Mouse (Mus musculus) forebrain, embryonic 15.5 days (tissue): Measurements from ENCODE around the gene Il31ra. TPM values are rescaled to one million over a fixed set of nuclear protein-coding genes. Genes with fewer than 3 reads are reported as not detected.
"Not testable (repeated sequence)": the region's sequence is repeated elsewhere in the genome, so short reads cannot be mapped to it uniquely, and the experiment has no call there.

Experiments used
- ATAC-seq: fragments of 200-750 bp; cut with Nextera tagmentation; replicated peaks from 2 replicates; pipeline ENCODE4 v1.8.0; 2017; ENCODE audit warnings: mild to moderate bottlenecking, moderate TSS enrichment, moderate library complexity
- H3K27ac ChIP-seq: fragments of 300-500 bp; sonication (generic); replicated peaks from 2 replicates; pipeline ENCODE4 v1.5.1; 2015; ENCODE audit warnings: mild to moderate bottlenecking, inconsistent platforms
- H3K27me3 ChIP-seq: fragments of 300-500 bp; sonication (generic); 2 replicates; pipeline ENCODE4 v1.6.1; 2015; ENCODE audit warnings: inconsistent platforms
- H3K36me3 ChIP-seq: fragments of 300-500 bp; sonication (generic); 2 replicates; pipeline ENCODE4 v1.6.1; 2015; ENCODE audit warnings: mild to moderate bottlenecking, inconsistent platforms
- H3K4me1 ChIP-seq: fragments of 300-500 bp; sonication (generic); 2 replicates; pipeline ENCODE4 v1.6.1; 2015; ENCODE audit warnings: inconsistent platforms
- H3K4me2 ChIP-seq: fragments of 300-500 bp; sonication (generic); replicated peaks from 2 replicates; pipeline ENCODE4 v1.6.1; 2015; ENCODE audit warnings: mild to moderate bottlenecking, inconsistent platforms
- H3K4me3 ChIP-seq: fragments of 300-500 bp; sonication (generic); 2 replicates; pipeline ENCODE4 v1.5.1; 2015; ENCODE audit warnings: mild to moderate bottlenecking, inconsistent platforms
- H3K9ac ChIP-seq: fragments of 300-500 bp; sonication (generic); replicated peaks from 2 replicates; pipeline ENCODE4 v1.6.1; 2015; ENCODE audit warnings: mild to moderate bottlenecking, inconsistent platforms
- H3K9me3 ChIP-seq: fragments of 300-500 bp; sonication (generic); 2 replicates; pipeline ENCODE4 v1.6.1; 2016; ENCODE audit warnings: inconsistent platforms
- WGBS: fragments of 180-500 bp; shearing (Covaris S2); methylation state at CpG from one replicate; pipeline ENCODE4 v1.1.7; 2015; ENCODE audit warnings: mixed read lengths; 5-methylcytosine and 5-hydroxymethylcytosine counted together
- polyA plus RNA-seq: library from polyadenylated mRNA; unstranded; fragments of >200 nt; fragmentation: Nextera tagmentation; extraction: Ambion mirVana; gene quantifications from 2 replicates; pipeline ENCODE4 v1.2.1, GENCODE M21; 2015

Gene Il31ra
- polyA plus RNA-seq, 1 experiment from 2014 or later = 0.19 TPM

DNA sequence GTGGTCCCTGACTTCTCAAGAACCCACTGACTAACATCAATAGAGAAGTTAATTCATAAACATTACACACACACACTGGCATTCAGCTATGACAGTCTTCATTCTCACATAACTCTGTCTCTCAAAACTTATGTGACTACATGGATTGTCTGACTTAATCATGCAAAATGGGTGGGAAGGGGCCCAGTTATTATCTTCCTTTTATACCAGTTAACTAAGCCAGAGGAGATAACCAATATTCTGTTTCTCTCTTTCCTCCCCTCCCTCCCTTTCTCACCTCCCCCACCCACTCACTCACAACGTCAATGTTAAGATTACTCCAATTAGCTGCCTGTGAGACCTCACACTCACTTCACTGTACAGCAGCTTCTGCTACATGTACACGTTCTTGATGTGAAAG, 3.9 kb downstream of the Il31ra start:
- no peaks in the 10 kb centered on the region for H3K27me3 ChIP-seq
- H3K4me3 ChIP-seq = no peak overlapping the region
- H3K36me3 ChIP-seq = no peaks in the 10 kb centered on the region
- H3K4me2 ChIP-seq = no peak overlapping the region
- no peak for ATAC-seq
- H3K9ac ChIP-seq = no peak overlapping the region
- 32% methylated on average over 2 of the region's 2 CpGs for WGBS
- H3K27ac ChIP-seq = no peak overlapping the region
- H3K4me1 ChIP-seq = no peaks in the 10 kb centered on the region
- no peaks in the 10 kb centered on the region for H3K9me3 ChIP-seq

DNA sequence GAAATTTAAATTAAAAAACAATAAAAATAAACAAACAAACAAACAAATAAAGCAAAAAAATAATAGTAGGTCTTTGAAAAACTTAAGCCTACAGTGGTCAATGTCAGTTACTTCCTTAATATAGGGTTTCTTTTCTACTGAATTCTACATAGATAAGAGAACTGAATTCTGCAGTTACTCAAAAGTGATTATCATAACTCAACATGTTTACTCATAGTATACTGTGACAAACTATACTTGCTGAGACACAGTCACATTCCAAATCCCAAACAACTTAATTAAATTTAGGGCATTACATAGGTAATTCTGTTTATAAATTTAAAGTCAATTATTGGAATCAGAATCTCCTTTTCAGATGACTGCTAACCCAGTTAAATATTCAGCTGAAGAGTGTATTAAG, 4.5 kb downstream of the Il31ra start:
- Histone ChIP-seq H3K4me2 (no peak overlapping the region), H3K27me3 (no peaks in the 10 kb centered on the region), H3K4me3 (no peak overlapping the region), H3K9ac (no peak overlapping the region), H3K36me3 (no peaks in the 10 kb centered on the region), H3K27ac (no peak overlapping the region), H3K4me1 (peaks cover 1% of the 10 kb centered on the region; the same call in 1 of the 2 replicates), H3K9me3 (no peaks in the 10 kb centered on the region)
- no peak for ATAC-seq

DNA sequence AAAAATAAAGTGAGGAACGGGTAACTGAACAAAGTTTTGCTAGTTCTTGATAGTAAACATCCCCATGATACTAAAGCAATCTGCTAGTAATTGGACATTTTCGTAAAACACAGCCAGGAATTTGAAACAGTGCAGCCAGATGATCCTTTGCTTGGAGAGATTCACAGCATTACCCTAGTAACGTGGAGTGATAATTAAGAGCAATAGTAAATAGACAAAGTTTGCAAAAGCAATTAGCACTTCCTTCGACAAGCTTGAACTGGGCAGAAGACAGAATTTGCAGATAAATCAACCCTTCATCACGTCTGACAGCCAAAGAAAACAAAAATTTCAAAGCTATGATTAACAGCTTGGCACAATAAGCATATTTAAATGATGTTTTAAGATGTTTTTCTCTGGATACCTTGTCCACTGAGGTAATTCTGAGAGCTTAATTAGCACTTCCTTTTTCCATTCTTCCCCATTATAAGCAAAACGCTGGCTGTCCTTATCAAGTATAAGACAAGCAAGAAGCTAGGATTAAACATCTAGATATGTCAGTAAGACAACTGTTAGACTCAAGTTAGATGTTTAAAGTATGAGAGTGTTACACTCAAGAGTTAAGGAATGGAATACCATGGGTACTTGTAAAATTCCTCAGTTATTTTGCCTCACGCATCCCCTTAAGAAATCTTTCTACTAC, 9.5 kb downstream of the Il31ra start:
- Histone ChIP-seq H3K27me3 (no peaks in the 10 kb centered on the region), H3K27ac (no peak overlapping the region), H3K9ac (no peak overlapping the region), H3K4me1 (peaks cover 23% of the 10 kb centered on the region), H3K36me3 (no peaks in the 10 kb centered on the region), H3K9me3 (no peaks in the 10 kb centered on the region), H3K4me2 (no peak overlapping the region), H3K4me3 (no peak overlapping the region)
- ATAC-seq = no peak
- WGBS = 38% methylated on average over 7 of the region's 7 CpGs

DNA sequence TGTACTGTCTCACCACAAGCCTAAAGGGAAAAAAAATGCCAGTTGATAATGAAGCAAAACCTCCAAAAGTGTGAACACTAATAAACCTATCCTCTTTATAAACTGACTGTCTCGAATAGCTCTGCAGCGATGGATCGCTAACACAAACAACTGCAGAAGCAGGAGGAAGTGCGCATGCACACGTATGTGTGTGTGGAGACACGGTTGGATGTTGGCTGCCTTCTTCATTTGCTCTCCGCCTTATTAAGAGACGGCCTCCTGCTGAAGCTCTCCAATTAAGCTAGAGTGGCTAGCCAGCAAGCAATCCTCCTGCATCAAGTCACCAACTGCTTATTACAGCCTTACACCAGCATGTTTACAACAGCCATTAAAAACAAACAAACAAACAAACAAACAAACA, 11.9 kb downstream of the Il31ra start:
- H3K4me2 ChIP-seq = no peak overlapping the region
- WGBS = 55% methylated on average over 8 of the region's 8 CpGs
- peak; percentile 46; the same call in 1 of the 2 replicates for ATAC-seq
- H3K27ac ChIP-seq = peak overlapping the region; percentile 2; the same call in 1 of the 2 replicates
- H3K4me1 ChIP-seq = peaks cover 23% of the 10 kb centered on the region
- H3K9ac ChIP-seq = no peak overlapping the region
- H3K27me3 ChIP-seq = no peaks in the 10 kb centered on the region
- H3K4me3 ChIP-seq = no peak overlapping the region
- H3K36me3 ChIP-seq = no peaks in the 10 kb centered on the region
- no peaks in the 10 kb centered on the region for H3K9me3 ChIP-seq

DNA sequence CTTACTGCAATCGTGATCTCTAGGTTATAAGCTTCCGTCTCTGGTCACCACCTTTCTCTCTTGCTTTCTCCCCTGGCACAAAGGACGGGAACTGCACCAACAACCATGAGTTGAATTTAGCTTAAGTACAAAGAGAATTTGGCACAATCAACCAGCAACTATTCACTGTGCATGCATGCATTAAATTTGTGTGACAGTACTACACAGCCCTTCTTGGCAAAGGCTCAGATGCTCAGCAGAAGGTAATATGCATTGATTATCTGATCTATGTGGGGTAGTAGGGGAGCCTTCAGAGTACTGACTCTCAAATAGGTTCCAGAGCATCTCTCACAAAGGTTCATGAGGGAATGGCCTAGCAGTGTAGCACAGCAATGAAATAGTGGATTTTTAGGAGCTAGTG, 12.4 kb downstream of the Il31ra start:
- H3K9ac ChIP-seq = no peak overlapping the region
- H3K36me3 ChIP-seq = no peaks in the 10 kb centered on the region
- no peak overlapping the region for H3K4me3 ChIP-seq
- ATAC-seq = peak; percentile 80
- no peaks in the 10 kb centered on the region for H3K9me3 ChIP-seq
- H3K27me3 ChIP-seq = no peaks in the 10 kb centered on the region
- WGBS = 42% methylated on average over 3 of the region's 3 CpGs
- peaks cover 23% of the 10 kb centered on the region for H3K4me1 ChIP-seq
- H3K27ac ChIP-seq = peak overlapping the region; percentile 2; the same call in 1 of the 2 replicates
- H3K4me2 ChIP-seq = no peak overlapping the region

DNA sequence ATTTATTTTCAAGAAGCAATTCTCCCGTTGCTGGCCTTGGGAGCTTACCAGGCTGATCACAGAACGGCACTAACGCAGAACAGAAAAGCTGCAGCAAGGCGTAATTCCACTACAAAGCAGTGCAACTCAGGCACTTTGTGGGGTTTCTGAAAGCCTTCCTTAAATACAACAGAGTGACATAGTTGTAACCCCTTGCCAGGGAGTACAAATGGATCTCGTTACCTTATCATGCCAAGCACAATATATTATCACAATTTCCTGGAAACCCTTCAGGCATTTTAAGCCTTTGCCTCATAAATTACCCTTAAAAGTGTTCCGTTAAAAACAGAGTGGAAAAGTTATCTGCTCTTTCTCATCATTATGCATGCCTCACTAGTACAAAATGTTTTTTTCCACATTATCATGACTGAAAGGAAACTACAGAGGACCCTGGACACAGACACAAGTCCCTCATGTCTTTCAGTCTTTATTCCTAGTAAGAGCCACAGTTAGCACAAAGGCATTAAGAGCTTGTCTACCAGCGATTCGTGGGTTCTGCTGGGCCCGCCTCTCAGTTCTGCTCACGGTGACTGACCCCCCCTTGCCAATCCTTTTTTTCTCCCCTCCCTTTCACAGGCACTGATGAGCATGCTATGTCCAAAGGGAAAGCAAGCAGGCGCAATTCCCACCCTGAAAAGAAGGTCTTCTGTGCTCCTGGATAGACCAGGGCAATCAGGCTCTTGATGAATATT, 13.4 kb downstream of the Il31ra start:
- WGBS = 18% methylated on average over 11 of the region's 11 CpGs
- peaks cover 23% of the 10 kb centered on the region for H3K4me1 ChIP-seq
- ATAC-seq = peak; percentile 74

DNA sequence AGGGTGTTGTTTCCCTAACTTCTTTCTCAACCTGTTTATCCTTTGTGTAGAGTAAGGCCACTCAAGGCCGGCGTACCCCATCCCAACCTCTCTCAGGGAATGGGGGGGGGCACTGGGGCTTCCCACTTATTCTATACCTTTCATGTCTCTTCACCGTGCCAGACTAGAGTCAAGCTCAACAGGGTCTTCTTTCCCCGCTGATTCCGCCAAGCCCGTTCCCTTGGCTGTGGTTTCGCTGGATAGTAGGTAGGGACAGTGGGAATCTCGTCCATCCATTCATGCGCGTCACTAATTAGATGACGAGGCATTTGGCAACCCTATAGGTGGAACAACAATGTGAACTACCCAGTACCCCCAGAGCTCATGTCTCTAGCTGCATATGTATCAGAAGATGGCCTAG, 16.1 kb downstream of the Il31ra start:
- not testable (repeated sequence) for H3K27ac ChIP-seq, H3K9ac ChIP-seq, H3K9me3 ChIP-seq, H3K4me3 ChIP-seq, ATAC-seq, H3K4me2 ChIP-seq, H3K36me3 ChIP-seq, H3K27me3 ChIP-seq
- H3K4me1 ChIP-seq = peaks cover 20% of the 10 kb centered on the region
- 70% methylated on average over 11 of the region's 11 CpGs for WGBS

More for the DNA sequence above, 13.4 kb downstream of the Il31ra start:
- no peak overlapping the region for H3K4me3 ChIP-seq
- H3K27me3 ChIP-seq = no peaks in the 10 kb centered on the region
- H3K4me2 ChIP-seq = no peak overlapping the region
- peak overlapping the region; percentile 2 for H3K27ac ChIP-seq
- no peak overlapping the region for H3K9ac ChIP-seq
- no peaks in the 10 kb centered on the region for H3K9me3 ChIP-seq
- H3K36me3 ChIP-seq = no peaks in the 10 kb centered on the region

DNA sequence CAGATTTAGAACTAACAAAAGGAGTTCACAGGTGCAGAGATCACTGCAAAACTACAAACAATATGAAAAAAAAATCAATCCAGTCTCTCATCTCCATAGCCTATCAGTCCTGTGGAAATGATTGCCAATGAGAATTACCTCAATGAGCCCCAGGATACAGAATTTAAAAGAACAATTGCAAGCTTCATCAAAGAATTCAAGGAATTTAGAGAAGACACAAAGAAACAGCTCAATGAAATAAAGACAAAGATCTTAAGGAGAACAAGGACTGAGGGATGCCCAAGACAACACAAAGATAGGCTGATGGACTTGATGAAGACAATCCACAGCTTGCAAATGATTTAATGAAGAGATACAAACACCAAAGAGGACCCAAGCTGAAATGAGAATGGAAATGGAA, 20.4 kb downstream of the Il31ra start:
- ATAC-seq = no peak
- H3K4me1 ChIP-seq = no peaks in the 10 kb centered on the region
- H3K27ac ChIP-seq = no peak overlapping the region
- no peaks in the 10 kb centered on the region for H3K9me3 ChIP-seq
- no peaks in the 10 kb centered on the region for H3K36me3 ChIP-seq
- H3K9ac ChIP-seq = no peak overlapping the region
- H3K4me3 ChIP-seq = no peak overlapping the region
- no peak overlapping the region for H3K4me2 ChIP-seq
- no peaks in the 10 kb centered on the region for H3K27me3 ChIP-seq

DNA sequence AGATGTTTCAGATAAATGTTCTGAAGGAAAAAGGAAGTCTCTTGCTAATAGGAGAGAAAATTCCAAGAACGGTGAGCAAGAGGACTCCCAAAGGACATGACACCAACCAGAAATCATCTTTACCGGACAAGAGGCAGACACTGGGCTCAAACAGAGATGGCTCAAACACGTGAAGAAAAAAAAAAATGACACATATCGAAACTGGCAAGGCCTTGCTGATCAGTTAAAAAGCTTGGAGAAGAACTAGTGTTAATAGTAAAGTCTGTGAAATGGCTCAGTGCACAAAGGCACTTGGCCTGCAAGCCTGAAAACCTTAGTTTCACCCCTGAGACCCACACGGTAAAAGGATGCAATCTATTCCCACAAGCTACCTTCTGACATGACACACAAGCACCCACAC, 23.4 kb downstream of the Il31ra start:
- Histone ChIP-seq H3K4me3 (no peak overlapping the region), H3K36me3 (no peaks in the 10 kb centered on the region), H3K4me1 (no peaks in the 10 kb centered on the region), H3K9ac (no peak overlapping the region), H3K4me2 (no peak overlapping the region), H3K27me3 (no peaks in the 10 kb centered on the region), H3K27ac (no peak overlapping the region), H3K9me3 (no peaks in the 10 kb centered on the region)
- ATAC-seq = no peak
- 82% methylated on average over 5 of the region's 5 CpGs for WGBS

DNA sequence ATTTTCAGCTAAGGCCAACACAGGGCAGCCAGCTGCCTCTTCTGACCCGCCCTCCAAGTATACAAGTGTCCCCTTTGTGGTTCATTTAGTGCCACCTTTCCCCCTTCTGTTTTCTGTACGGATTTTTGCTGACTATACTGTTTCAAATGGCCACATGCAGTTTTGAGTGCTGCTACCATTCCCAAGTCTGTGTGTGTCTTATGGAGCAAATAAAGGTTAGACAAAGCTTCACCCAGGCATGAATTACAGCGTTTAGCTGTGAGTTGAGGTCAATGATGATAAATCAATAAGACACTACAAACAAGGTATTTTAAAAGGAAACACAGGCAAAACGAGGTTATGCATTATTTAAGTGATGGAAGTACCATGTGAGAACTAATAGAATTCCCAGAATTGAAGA, 24.6 kb downstream of the Il31ra start:
- 55% methylated on average over 4 of the region's 4 CpGs for WGBS
- no peak for ATAC-seq
- H3K27ac ChIP-seq = no peak overlapping the region
- H3K36me3 ChIP-seq = no peaks in the 10 kb centered on the region
- no peak overlapping the region for H3K9ac ChIP-seq
- H3K4me1 ChIP-seq = no peaks in the 10 kb centered on the region
- no peaks in the 10 kb centered on the region for H3K27me3 ChIP-seq
- no peak overlapping the region for H3K4me2 ChIP-seq
- H3K4me3 ChIP-seq = no peak overlapping the region
- no peaks in the 10 kb centered on the region for H3K9me3 ChIP-seq

DNA sequence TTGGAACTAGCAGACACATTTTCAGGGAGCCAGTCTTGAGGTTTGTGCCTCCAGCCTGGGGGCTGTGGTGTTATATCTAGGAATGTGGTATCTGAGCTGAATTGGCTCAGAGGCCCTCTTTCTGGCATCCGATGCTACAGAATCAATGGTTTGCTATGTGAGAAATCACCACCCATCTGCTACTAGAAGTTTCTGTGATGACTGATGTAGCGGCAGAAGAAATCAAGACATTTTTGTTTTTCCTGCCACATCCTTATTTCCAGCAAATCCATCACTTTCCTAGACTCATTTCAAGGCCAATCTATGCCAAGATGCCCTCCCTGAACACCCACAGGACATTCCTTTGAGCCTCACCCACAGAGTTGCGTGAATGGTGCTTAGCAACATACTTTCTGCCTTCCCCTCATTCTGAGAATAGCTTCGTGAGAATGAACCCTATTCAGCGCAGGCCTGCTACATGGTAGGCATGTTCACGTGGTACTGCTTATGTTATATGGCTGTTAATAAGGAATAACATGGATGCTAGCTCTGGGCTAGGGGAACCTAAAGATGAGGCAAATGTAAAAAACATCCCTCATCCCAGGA, 33.5 kb downstream of the Il31ra start:
- Histone ChIP-seq H3K9ac (no peak overlapping the region), H3K27ac (no peak overlapping the region), H3K4me1 (no peaks in the 10 kb centered on the region), H3K36me3 (no peaks in the 10 kb centered on the region), H3K27me3 (no peaks in the 10 kb centered on the region), H3K4me2 (no peak overlapping the region), H3K4me3 (no peak overlapping the region), H3K9me3 (no peaks in the 10 kb centered on the region)
- ATAC-seq = no peak
- WGBS = 76% methylated on average over 6 of the region's 6 CpGs

DNA sequence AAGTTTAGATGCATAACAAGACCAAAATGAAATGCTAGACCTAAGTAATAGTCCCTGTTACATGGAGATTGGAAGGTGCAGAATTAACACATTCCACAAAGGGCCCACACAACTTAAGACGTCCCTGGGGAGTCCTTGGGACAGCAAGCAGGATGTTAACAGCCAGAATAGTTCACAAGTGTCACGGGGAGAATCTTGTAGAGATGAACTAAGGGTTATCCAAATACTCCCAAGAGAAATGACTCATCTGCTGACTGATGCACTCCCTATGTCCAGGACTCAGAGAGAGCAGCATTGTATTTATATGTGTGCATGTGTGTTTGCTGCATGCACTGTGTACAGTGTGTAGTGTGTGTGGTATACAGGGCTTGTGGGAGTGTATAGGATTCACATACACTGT, 37.7 kb downstream of the Il31ra start:
- Histone ChIP-seq H3K27ac (no peak overlapping the region), H3K36me3 (no peaks in the 10 kb centered on the region), H3K4me2 (no peak overlapping the region), H3K4me3 (no peak overlapping the region), H3K27me3 (no peaks in the 10 kb centered on the region), H3K9ac (no peak overlapping the region), H3K4me1 (no peaks in the 10 kb centered on the region), H3K9me3 (no peaks in the 10 kb centered on the region)
- no peak for ATAC-seq
- WGBS = 62% methylated on average over 2 of the region's 2 CpGs
